Mouse (Mus musculus) neural tube, embryonic 11.5 days (tissue): Measurements from ENCODE around the gene Kcnj10. TPM values are rescaled to one million over a fixed set of nuclear protein-coding genes. Genes with fewer than 3 reads are reported as not detected.

Source experiments
- polyA plus RNA-seq: library from polyadenylated mRNA; unstranded; fragments of >200 nt; fragmentation: Nextera tagmentation; extraction: Ambion mirVana; gene quantifications from 2 replicates; pipeline ENCODE4 v1.2.1, GENCODE M21; 2014

The Kcnj10 gene
- polyA plus RNA-seq, 1 experiment from 2014 or later, result 0.85 TPM

Other genes starting within 250 kb of the Kcnj10 start
- gene Pex19, start 214.5 kb upstream of the Kcnj10 start, polyA plus RNA-seq, result 182 and 185 TPM in 2 replicates
- gene Dcaf8, start 193.1 kb upstream of the Kcnj10 start, polyA plus RNA-seq, result 105 and 113 TPM in 2 replicates
- 249 and 272 TPM in 2 replicates for gene Pea15a, start 134.4 kb upstream of the Kcnj10 start, polyA plus RNA-seq
- 2.2 and 2.5 TPM in 2 replicates for gene Casq1, start 121.3 kb upstream of the Kcnj10 start, polyA plus RNA-seq
- gene Atp1a4, start 82.8 kb upstream of the Kcnj10 start, polyA plus RNA-seq, result not detected in 2 replicates
- 121 and 142 TPM in 2 replicates for gene Igsf8, start 79.6 kb upstream of the Kcnj10 start, polyA plus RNA-seq
- 1.3 and 1.6 TPM in 2 replicates for gene Atp1a2, start 43.1 kb upstream of the Kcnj10 start, polyA plus RNA-seq
- gene Kcnj9, start 11.9 kb upstream of the Kcnj10 start, polyA plus RNA-seq, result 0.30 and 0.84 TPM in 2 replicates
- gene Pigm, start 35.3 kb downstream of the Kcnj10 start, polyA plus RNA-seq, result 14.2 and 15.1 TPM in 2 replicates
- 0.17 TPM in 1 of 2 replicates, not detected in the other for gene Slamf9, start 134.1 kb downstream of the Kcnj10 start, polyA plus RNA-seq
- 45.9 and 59.3 TPM in 2 replicates for gene Igsf9, start 140.6 kb downstream of the Kcnj10 start, polyA plus RNA-seq
- 79.8 and 93.6 TPM in 2 replicates for gene Tagln2, start 158.8 kb downstream of the Kcnj10 start, polyA plus RNA-seq
- gene Cfap45, start 179.6 kb downstream of the Kcnj10 start, polyA plus RNA-seq, result 1.7 and 2.5 TPM in 2 replicates
- 0.15 TPM in 1 of 2 replicates, not detected in the other for gene Vsig8, start 214.7 kb downstream of the Kcnj10 start, polyA plus RNA-seq
- gene Slamf8, start 249.4 kb downstream of the Kcnj10 start, polyA plus RNA-seq, result not detected in 2 replicates